Mouse (Mus musculus) cerebellum, adult 8-10 months (tissue): Measurements from ENCODE around the gene Nptxr.

Source experiments
- DNase-seq: peaks from one replicate; pipeline ENCODE4 v3.0.0; 2022

The Nptxr gene

DNA sequence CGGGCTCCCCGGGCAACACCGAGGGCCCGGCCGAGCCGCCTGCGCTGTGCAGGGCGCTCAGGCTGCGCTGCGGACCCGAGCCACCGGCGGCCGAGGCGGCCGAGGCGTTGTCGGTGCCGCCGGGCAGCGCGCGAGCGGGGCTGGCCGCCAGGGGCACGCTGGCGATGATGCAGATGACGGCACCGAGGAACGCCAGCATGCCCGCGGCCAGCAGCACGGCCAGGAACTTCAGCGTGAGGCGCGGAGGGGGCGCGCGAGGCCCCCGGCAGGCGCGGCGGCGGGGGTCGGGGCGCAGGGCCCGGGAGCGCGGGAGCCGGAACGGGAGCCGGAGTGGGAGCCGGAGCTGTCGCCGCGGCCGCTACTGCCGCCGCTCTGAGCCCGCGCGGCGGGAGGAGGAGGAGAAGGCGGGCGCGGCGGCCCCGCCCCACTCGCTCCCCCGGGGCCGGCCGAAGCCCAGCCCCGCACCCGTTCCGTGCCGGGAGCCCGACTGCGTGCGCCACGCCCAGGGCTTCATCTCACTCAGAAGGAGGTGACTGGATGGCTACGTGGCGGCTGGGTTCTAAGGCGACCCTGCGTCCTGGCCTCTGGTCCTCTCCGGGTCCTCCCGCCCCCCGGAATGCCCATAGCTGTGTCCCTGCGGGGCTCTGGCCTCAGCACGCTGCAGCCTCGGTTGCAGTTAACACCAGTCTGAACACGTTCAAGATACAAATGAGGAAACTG lies at the start of gene Nptxr:
Gene Nptxr, minus strand, starts transcription at position 415 of the 720 bp plus-strand sequence.
- DNase-seq, result peak; percentile 75

DNA sequence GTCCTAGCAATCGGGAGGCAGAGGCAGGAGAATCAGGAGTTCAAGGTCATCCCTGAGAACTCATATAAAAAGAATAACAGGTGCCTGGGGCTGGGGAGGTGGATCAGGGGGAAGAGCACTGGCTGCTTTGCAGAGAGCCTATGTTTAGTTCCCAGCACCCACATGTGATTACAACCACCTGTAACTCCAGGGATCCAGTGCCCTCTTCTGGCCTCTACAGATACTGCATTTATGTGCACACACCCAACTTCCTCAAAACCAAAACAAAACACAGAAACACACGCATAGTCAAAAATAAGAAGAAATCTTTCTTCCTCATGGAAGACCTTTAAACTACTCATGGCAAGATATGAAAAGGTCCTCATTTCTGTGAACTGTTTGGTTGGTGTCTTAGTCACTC lies 45.6 kb upstream of the Nptxr start:
- no peak for DNase-seq

DNA sequence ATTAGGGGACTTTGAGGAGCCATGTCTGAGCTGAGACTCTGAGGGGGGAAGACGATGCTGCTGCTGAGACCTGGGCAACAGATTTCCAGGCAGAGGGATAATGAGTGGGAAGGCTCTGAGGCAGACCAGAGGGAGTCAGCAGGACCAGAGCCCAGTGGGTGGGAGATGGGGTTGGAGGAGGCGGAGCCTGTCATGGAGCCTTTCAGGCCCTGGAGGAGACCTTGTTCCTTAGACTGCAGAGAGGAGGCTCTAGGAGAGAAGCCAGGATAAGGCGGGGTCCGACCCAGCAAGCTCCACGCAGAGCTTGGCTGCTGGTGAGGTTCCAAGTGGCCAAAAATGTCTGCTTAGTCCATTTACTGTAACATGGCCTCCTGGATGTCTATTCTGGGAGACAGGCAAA lies 42.5 kb upstream of the Nptxr start:
- DNase-seq, result no peak

DNA sequence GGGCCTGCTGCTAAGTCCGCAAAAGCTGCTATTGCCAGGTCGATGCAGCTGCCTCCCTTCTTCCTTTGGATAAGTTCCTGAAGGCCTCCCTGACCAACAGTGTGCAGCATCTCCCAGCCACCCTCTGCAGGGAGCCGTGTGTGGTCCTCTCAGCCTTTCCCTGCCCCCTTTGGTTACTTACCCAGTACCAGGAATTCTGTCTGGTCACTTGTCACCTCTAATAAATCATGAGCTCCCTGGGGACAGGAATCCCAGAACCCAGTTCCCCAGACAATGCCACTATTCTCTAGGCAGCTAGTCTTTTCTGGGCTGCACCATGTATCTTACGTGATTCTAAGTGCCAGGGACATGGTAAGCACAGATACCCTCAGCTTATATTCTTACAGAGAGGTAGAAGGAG lies 41.4 kb upstream of the Nptxr start:
- DNase-seq, result no peak

DNA sequence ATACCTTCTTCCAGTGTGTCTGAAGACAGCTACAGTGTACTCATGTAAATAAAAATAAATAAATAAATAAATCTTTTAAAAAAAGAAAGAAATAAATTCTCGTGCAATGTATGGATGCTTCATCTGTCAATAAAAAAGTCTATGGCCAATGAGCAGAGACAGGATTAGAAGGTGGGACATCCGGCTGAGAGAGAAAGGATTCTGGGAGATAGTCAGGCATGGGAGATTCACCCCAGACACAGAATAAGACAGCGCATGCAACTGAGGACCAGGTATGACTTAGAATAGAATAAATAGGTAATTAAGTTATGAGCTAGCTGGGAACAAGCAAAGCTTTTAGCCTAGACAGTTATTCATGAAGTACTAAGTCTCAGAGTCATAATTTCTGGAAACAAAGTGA lies 38.4 kb upstream of the Nptxr start:
- no peak for DNase-seq

DNA sequence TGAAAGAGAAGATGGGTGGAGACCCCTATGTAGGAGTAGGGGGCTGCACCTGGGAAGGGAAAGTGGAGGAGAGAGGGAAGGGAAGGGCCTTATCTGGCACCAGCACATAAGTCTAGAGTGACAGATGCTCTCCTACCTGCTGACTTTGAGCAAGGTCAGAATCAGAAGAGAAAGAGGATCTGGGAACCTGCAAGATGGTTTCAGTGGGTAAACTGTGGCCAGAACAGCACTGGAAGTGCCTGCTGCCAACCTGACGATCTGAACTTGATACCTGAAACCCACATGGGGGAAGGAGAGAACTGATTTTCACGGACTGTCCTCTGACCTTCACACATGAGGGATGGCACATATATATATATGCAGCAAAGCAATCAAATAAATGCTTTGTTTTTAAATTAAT lies 35.7 kb upstream of the Nptxr start:
- no peak for DNase-seq

DNA sequence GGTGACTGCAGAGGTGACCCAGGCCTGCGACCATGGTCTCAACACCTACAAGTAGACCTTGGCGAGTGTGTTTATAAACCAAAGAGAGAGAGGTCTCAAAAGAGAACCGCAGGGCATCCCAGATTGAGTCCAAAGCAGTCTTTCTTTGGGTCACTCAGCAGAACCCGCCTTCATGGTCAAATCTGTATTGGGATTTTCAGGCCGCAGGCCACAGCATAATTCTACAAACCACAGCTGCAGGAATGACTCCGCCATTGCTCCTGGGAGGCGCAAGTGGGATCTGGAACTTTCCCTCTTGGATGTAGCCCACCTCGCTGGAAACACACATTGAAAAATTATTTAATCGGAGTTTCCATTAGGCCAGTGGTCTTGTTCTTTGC lies 30.3 kb upstream of the Nptxr start:
- peak; percentile 32 for DNase-seq

DNA sequence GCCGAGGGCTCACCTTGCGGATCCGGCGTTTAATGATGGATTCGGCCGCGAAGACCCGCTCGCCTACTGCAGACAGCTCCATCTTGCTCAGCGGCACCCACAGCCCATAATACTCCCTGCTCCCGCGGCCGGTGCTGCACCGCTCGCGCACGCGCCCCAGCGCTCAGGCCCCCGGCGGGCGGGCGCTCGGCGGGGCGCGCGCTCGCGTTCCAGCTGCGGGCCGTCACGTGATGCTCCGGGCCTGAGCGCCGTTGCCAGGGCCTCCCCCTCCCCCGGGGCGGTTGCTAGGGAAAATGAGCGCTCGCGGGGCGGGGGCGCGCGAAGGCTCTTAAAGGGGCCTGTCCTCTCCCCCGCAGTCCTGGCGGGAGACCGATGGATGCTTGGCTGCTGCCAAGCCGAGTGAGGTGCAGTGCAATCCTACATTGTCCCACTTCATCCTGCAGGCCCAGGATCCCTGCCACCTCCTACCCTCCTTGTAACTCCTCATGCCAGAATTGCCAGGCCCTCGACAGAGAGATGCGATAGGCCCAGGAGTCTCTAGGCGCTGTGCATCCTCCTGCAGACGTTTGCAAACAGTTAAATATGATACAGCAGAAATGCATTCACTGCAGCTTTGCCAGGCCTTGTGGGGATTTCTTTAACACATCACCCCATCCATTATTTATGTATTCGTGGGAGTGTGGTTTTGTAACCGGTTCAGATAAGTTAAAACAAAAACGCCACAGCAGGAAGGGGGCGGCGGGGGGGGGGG lies 29.7 kb upstream of the Nptxr start, which contains the start of the genes Npcd and Cbx6:
Gene Npcd, minus strand, starts transcription at position 108 of the 751 bp plus-strand sequence.
Gene Cbx6, minus strand, starts transcription at position 559 of the 751 bp plus-strand sequence.
- peak; percentile 97 for DNase-seq

DNA sequence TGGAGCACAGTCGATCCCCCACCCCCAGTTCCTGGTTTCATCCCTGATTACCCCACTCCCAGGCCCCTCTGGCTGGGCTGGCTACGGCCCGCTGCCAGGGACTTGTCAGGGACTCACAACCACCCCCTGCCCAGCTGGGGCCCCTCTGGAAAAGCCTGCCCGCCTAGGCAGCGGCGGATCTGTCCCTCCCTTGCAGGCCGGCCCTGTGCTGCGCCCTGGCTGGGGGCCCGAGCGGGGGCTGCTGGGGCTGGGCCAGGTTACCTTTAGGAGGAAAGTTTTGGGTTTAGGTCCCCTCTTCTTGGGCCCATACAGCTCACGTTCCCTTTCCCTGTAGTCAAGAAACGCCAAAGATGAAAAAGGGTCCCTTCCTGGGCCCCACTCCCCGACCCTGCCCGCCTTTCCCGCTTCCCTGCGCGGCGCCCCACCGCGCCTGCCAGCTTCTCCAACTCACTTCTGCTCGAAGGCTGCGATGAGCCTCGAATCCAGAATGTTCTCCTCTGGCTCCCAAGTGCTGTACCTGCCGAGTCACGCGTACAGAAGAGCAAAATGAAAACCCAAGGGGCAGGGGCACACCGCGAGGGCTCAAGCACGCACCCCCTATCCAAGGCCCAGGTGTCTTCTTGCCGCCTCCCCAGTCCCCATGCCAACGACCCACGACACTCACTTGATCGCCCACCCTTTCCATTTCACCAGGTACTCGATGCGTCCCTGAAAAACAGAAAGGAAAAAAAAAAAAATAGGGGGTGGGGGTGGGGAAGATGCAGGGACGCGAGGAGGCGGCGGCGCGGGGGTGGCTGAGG lies 28.9 kb upstream of the Nptxr start:
- DNase-seq, result peak; percentile 59

DNA sequence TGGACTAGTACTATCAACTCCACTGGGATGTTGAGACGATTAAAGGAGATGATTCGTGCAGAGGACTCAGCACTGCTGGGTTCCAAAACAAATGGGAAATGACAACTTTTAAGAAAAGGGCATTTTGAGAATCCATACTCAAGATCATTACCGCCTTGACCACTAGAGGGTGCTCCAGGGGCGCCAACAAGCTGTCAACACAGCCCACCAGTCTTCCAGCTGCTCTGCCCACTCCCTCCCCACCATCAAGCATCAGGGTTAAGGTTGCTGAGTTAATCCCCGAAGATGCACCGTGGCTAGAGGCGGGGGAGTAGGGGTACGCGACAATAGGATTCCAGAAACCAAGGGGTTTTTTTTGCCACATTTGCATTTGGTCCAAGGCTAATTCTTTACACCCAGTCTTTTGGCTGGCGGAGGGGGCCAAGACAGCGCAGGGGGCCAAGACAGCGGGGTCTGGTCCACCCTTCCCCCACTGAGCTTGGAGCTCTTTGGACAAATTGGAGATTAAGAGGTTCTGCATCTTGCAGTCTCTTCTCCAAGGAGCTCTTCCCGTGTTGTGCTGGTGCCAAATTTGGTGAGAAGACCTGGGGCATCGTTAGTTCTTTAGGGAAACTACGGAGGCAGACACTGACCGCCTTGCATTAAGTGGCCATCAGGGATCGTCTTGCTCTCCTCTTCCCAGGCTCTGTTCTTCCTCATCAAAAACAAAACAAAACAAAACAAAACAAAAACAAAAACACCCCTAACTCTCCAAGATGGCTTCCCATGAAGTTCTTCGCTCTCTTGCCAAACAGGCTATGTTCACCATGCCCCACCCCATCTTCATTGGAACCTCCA lies 27.7 kb upstream of the Nptxr start:
- DNase-seq, result peak; percentile 79

DNA sequence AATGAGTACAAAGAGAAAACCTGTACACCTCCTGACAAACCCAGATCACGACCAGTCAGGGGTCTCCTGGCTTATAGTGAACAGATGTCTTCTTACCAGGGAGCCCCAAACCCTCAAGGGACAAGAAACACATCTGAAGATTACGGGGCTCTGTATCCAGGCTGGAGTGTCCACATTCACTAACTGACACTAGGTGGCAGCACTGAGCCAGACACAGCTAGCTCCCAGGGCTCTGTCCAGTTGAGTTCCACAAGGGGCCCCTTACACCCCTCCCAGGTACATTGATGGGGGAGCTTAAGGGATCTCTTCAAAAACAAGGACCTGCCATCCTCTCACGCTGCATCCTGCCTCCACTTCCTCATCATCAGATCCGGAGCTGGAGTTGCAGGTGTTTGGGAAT lies 25.8 kb upstream of the Nptxr start:
- DNase-seq, result peak; percentile 84

DNA sequence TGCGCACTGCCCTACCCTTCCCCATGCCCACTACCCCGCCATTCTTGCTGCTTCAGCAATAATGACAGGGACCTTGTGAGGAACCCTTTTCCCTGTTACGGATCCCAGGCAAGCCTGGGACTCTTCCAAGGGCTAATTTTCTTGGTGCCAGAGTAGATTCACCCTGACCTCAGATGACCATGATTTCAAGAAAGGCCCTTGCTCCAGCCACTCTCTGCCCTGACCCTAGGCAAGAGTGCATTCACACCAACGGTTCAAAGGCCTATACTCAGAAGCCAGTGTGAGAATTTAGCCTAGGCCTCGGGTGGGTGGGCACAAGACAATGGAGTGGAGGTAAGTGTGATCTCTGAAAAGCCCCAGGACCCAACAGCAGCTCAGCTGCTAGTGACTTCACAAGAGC lies 24.9 kb upstream of the Nptxr start:
- peak; percentile 43 for DNase-seq

DNA sequence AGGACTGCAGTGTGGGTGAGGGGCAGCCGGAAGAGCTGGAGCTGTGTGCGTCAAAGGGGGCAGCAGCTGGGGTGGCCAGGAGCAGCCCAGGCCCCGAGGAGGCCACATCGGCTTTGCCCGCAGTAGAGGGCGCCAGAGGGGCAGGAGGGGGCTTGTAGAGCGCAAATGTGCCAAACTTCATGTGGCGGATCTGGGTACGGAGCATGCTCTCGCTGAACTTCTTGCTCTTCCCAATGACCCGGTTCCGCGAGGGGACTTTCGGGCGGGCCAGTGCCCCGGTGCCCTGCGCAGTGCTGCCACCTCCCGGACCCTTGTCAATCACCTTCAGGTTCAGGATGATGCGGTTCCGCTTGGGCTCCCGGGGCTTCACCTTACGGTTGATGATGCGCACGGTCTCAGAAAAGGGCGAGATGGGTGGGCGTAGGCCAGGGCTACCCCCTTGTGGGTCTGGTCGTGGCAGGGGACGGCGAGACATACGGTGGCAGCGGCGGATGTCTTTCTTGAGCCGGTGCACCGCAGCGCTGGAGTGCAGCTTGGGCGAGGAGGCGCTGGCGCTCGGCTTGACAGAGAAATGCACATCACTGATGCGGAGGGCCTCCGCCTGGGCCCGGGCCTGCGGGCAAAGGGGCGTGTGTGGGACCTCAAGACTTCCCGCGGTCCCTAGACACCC lies 23.9 kb upstream of the Nptxr start:
- DNase-seq, result peak; percentile 75

DNA sequence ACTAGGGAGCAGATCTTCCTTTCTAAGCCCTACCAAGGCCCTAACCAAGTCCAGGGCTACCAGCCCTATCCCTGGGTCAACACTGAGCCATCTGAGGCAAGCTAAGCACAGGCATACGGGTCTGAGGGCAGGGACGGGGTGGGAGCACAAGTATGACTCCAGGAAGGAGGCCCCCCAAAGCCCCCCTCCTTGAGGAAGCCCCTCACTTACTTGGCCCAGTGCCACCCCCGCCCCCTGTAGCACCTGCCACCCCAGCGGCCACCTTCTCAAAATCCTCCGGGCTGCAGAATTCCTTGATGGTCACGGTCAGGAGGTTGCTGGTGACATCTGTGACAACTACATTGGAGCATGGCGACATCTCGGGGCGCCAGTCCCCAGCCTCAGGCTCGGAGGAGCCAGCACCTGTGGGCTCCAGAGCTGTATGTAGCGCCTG lies 23.2 kb upstream of the Nptxr start:
- no peak for DNase-seq

DNA sequence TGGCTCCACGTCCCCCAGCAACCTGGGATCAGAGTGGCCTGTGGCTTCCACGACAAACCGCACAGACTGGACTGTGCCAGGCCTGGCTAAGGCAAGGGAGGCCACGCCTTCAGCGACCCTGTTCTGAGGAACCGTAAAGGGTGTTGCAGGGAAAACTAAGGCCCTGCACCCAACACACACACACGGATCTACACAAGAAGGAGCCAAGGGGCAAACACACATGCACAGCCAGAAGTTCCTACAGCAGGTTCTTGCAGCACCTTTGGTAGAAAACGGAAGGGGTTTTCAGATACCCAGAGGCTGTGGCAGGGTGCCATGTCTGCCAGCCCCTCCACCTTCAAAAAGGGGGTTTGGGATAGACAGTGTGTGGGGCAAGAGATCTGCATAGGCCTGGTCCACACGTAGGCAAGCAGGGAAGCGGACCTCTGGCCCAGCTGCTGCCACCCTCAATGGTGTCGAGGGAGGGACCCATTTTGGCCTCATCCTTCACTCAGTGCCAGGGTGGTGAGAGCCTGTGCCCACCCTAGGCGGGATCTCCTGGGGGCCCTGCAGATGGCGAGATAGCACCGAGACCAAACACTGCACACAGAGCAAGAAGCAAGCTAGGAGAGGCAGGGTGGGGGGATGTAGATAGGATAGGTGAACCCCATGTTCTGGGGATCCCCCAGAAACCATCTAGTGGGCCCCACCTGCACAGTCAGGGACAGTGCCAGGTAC lies 22.7 kb upstream of the Nptxr start:
- peak; percentile 46 for DNase-seq

DNA sequence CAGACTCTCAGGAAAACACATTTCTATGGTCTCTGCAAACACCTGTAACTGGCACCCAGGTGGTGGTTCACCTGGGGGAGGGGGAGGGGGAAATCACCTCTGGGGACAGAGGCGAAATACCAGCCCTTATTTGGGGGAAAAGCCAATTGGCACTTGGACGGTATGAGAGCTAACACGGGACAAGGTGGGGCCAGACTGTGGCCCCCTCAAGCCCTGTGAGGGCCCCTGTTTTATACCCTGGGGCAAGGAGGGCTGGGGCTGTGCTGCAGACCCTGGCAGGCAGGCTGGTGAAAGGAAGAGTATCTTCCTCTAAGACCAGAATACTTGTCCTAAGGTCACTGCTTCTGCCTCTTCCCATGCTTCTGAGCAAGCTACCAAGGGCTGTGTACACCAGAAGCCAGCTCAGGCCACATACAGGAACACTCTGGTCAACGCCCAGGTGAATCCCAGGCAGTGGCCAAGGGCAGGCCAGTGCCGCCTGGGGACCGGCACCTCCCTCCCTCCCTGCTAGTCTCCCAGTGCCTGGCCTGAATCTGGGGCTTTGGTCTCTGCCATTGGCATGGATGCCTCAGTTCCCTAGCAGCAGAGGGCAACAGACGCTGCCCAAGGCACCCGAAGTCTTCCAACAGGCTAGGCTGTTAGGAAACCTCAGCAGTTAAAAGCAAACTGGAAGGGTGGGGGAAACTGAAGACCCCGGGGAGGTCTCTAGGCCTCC lies 21.8 kb upstream of the Nptxr start:
- DNase-seq, result peak; percentile 49

DNA sequence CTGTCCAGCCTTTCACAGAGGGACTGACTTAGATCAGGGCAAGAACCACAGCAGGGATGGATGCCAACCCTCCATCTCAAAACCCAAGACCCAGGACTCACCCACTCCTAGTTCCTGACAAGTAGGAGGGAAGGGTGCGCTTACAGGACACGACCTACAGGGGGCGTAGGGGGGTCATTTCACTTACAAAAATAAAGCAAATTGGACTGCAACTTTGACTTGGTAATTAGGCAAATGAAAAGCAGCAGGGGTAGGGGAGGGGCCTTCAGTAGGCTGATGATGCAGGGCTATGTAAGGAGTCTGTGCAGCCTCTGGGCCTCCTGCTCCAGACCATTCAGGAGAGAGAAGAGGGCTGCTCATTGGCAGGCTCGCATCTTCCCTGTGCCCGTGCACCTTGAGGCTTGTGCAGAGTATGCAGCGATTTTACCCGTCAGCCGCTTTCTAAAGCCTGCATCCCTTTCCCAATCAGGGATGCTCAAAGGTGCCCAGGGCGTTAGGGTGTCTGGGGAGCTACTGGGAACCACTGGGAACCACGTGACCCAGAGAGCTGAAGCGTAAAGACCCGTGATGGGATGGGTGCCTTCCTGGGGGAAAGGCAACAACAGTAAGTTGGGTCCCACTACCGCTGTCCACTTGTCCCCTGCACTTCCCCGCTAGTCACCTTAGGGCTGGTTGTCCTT lies 20.7 kb upstream of the Nptxr start:
- DNase-seq, result peak; percentile 43

DNA sequence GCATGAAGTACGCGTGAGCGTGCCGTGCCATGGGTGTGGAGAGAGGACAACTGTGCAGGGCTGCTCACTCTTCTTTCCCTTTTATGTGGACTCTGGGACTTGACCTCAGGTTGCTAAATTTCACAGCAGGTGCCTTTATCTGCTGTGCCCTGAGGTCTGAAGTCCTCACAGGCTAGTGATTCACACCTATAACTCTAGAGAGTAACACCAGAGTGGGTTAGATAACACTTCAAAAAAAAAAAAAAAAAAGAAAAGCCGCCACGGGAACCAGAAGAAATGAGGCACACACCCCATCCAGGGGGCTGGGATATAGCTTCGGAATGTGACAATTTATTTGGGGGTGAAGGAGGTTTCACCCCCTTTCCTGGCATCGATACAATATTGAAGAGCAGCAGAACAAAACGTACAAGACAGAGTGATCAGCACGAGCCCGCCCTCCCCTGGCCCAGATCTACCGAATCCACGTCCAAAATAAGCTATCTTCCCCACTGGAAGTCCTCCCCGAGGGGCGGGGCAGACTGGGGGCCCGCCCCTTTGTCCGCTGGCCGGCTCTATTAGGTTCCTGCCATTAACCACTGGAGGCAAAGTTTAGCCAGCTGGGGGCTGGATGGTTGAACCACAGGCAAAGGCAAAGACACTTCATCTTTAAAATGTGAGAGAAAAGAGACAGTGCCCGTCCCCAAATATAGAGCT lies 19.2 kb upstream of the Nptxr start:
- DNase-seq, result peak; percentile 26
